Mouse (Mus musculus) neural tube, embryonic 10.5 days (tissue): ENCODE measurements around the gene Kcna10.

ENCODE experiments used
- DNase-seq: peaks from one replicate; pipeline ENCODE4 v3.0.0-alpha.2; 2017; ENCODE audit warnings: low spot score; ENCODE audit errors: extremely low spot score

The Kcna10 gene

DNA sequence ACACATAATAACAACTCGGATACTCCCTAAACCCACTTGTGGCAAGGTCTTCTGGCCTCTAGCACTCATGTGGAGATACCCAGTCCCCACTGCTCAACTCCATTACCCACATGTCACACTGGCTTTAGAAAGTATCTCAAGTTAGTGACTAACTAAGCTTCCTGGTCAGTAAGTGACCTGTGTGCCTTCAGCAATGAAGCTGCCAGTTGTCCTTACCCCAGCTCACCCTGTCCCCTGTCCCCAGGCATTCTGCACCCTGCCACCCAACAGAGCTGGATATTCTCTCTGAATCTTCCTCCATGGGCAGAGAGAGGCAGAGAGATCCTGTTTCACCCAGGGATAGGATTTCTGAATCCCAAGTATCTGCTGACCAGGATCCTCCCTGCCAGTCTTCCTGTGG lies at the start of gene Kcna10:
Gene Kcna10 (plus strand): TSS at position 301 of the 400 bp plus-strand sequence.
- no peak for DNase-seq

DNA sequence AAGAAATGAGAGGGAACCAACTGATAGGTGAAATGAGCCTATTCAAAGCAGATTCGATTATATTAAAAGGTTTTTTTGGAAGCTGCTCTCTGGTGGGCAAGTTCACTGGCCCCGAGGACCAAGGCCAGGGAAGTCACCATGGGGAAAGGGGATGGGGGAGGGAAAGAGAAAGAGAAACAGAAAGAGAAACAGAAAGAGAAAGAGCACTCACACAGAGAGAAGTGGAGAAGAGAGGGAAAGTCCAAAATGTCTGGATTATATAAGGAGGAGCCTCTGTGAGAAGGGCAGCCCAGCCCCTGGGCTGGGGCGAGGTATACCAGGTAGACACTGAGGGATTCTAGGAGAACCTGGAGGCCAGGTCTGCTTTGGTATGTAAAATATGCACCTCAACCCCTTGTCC lies 48.4 kb upstream of the Kcna10 start:
- no peak for DNase-seq

DNA sequence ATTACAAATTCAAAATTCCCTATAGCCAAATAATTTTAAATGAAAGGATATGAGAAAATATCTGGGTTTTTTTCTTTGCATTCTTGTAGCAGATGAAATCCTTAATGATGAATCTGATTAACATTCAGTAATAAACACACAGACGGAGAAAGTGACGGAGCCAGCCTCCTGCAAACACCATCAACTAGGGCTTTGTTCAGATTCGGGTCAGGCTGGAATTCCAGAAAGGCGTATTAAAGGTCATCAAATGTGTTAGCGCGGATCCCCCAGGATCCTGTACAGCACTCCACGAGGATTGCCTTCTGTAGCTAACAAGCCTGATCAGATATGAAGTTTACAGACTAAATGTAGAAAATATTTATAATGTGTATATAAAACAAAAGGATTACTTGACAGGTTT lies 35.7 kb upstream of the Kcna10 start:
- DNase-seq: no peak

DNA sequence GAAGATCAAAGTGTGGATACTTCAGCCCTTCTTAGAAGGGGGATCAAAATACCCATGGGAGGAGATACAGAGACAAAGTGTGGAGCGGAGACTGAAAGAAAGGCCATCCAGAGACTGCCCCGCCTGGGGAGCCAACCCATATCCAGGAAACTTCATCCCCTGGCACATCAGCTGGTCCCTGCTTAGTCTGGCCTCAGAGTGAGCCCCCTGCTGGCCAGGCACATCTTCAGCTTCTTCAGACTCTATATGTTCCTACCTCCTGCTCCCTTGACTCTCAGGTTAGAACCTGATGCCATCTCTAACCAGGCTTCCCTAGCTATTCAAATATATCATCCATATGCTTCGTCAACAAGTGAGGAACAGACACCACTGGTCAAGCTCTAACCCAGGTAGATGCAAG lies 33.9 kb upstream of the Kcna10 start:
- DNase-seq: peak; percentile 16

DNA sequence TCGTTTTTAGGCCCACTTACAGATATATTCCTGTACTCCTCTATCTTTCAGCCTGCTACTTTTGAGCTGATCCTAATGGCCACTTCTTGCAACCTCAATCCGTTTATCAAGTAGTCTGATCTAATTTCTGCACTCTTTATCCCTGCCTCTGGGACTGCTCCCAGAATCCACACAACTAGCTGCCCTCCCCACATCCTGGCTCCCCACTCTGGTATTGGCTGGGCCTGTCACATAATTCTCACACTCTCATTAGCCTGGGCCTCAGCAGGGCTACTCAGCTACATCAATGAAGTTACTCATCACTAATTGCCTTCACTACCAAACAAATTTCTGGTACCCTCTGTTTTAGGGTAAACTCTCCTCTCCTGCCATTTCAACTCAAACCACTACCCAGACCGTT lies 32.4 kb upstream of the Kcna10 start:
- no peak for DNase-seq

DNA sequence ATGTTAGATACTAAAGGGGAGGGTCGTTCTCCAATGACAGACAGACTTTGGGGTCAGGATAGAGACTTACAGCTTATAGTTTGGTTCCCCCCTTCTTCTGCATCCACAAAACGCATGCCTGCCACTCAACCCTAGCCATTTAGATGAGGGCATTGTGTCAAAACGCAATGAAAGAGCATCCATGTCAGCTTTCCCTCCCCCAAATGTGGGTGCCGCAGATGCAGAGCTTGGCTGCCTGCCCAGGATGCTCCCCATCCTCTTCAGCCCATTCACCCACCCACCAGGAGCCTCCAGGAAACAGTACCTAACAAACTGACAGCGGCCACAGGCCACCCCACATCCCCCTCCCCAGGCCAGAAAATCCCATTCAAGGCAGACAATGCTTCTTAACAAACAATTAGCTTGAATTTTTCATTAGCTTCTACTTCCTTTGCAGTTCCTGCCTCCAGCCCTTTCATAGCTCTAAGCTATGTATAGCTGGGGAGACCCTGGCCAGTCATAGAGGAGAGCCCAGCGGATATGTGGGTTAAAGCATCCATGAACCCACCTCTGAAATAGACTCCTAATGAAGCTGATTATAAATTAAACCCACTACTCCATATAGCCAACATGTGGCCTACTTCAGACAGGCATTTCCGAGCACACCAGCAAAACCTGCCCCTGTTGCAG lies 31.9 kb upstream of the Kcna10 start:
- no peak for DNase-seq

DNA sequence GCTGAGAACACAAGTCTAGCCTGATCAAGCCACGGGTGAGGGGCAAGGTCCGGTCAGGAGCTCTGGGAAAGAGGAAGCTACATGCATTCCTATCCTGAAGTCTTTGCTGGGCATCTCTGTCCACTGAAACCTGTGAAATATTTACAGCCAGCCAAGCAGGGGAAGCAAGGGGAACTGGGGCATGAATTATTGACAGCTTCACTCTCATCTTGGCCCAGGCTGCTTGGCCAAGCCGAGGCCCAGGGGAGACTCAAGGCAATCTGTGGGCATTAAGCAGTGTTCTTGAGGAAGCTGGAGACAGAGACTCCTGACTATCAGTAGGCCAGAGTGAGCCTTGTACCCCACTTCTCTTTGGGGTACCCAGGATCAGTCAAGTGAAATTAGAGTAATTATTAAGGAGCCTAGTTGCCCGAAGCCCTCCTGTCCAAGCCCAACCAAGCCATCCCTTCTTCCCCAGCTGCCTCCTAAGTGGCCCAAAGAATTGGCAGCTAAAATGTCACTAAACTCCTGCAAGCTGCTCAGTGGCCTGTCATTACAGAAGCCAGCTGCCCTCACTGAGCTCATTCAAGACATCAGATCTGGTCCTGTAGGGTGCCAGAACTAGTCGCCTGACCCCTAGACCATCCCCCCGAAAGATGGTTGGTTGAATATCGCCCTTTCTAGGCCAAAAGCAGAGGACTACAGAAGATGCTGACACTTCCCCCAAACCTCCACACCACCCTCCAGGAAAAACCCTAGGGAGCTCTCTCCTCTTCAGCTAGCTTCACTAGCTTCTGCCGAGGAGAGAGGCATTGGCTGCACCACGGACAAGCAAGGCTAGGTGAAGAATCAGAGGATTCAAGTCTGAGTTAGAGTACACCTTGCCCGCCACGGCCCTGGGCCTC lies 28.8 kb upstream of the Kcna10 start:
- DNase-seq: no peak

DNA sequence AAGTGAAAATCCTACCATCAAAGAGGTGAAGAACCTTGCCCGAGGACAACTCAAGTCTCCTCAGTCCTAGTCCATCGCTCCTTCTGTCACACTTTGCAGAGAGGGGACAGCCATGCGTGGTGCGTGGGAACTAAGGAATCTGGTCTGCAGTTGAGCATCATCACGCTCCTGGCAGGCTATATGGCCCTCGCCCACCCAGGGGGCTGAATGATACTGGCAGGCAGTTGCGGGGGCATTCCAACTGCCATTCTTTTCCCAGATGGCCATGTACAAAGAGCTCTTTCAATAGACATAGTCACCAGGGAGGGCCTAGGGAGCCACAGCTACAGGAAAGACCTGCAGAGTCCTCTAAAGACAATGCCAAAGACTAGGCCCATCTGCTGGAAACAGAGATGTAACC lies 24.0 kb upstream of the Kcna10 start:
- no peak for DNase-seq

DNA sequence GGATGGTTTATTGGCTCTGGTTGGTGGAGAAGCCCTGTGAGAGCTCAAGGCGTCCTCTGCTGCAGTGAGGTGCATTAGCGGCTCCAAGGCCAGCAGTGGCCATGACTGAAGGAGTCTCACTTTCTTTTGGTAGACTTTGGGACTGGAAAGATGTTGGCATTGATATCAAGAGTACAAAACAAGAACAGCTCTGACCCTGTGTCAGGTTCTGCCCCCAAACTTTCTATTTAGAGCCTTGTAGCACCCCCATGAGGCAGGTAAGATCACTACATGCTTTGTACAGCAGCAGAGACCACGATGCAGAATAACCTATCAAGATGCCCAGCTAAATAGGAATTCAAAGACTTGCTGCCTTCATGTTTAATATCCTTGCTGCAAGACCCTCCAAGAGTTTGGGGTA lies 23.4 kb upstream of the Kcna10 start:
- no peak for DNase-seq

DNA sequence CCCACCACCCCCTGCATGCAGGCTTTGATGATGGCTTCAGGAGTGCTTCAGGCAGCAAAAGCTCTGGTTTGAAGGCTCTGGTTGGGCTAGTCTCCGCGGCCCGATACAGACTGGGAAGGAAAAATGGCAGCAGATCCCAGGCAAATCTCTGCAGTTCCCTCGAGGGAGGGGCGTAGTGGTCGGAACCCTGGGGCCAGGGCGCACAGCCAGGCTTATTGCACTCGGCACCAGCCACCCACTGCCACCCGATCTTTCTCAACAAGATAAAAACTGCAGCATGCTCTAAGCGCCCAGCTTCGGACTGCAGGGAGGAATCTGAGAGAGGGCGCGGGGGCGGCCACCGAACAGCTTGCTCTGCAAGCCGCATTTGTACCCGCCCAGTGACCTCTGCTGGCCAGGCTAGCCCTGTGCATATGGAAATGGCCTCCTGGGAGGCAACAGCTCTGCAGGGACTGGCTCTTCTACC lies 23.0 kb upstream of the Kcna10 start:
- peak; percentile 54 for DNase-seq

DNA sequence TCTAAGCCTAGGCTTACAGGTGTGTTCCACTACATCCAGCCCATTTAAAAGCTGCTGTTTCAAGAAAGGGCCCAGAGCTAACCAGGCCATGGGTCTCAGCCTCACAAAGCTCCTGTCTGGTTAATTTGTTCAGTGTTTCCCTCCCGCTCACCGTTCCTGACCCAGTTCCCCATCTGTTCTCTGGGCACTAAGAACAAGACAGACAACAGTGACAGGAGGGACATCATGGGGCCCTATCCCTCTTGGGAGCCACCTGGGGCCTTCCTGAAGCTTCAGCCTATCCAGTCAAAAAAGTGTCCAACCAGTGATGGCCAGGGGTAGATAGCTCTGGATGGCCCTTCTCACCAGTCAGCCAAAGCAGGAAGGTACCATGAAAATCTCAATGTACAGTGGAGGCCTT lies 20.1 kb upstream of the Kcna10 start:
- no peak for DNase-seq

DNA sequence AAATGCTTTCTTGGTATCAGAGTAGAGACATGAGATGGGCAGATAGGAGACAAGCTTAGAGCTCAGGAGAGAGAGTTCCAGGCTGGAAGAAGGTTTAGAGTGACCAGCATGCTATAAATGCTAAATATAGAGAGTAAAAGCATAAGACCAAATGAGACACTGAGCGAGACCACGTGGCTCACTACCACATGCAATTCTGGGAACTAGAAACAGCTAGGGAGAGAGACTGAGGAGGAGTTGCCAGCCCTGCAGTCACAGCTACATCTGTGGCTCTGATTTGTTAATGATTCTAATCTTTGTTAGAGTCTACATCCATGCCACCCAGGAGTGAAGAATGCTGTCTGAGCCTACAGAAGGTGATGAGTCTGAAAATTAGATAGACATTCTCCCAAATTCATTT lies 13.3 kb upstream of the Kcna10 start:
- DNase-seq: no peak

DNA sequence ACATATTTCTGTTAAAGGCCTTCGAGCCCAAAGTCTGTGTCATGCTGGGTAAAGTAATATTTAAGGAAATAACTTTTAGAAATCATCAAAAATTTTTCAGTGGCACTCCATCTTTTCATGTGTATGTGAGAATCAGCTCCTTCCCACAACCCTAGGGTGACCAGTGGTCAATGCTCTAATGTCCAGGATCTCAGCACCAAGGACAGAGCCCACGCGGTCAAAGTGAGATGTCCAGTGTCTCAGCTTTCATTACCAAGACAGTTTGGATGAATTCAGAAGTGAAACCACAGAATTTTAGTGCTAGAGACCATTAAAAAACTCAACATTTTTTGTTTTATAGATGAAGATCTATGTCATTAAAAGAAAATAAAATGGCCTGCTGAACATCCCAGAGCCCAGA lies 10.9 kb upstream of the Kcna10 start:
- no peak for DNase-seq

DNA sequence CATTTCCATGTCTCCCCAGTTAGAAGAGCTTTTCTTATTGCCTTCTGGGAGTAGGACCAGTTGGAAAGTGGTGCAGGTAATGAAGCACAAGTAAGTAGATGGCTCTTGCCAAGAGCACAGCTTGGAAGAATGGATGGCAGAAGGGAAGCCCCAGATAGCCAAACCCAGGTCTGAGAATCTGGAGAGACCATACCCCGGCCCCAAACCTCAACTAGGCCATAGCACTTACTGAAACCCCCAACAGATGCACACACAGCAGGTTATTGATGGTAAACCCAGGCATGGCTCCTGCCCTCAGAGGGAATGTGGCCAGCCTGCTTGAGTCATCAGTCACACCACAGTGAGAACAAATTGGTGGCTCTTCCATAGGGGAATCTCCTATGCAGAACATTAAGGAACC lies 10.3 kb upstream of the Kcna10 start:
- no peak for DNase-seq

DNA sequence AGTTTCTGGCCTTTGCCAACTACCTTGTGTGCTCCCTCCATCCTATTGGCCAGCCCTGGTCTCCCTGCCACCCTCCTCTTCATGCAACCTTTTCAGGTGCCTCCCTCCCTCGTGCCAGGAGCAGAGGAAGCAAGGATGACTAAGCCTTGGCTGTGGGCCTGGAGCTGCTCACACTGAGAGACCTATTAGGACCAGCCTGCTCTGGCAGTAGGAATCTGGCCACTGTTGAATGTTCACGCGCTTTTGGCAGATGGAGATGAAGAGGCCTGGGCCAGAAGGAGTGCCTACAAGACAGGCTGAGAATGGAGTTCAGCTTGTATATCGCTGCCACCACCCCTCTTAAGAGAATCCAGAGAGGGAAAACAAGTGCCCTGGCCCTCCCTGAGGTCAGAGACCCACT lies 7.4 kb upstream of the Kcna10 start:
- DNase-seq: no peak

DNA sequence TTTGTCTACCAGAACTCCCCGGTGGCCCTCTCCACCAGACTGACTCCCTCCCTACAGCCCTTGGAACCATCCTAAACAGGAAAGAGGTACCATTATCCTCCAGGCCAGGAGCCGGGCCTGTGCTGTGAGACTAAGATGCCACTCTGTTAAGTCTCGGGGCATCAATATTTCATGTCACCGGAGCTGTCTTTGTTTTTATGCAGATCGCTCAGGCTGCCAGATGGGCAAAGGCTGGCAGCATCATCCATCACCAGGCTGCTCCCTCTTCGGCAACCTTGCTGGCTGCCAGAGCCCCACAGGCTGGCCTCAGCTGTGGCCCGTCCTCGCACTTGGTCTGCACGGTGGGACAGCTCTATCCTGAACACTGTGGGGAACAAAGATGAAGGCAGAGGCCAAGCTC lies 6.4 kb upstream of the Kcna10 start:
- peak; percentile 17 for DNase-seq

DNA sequence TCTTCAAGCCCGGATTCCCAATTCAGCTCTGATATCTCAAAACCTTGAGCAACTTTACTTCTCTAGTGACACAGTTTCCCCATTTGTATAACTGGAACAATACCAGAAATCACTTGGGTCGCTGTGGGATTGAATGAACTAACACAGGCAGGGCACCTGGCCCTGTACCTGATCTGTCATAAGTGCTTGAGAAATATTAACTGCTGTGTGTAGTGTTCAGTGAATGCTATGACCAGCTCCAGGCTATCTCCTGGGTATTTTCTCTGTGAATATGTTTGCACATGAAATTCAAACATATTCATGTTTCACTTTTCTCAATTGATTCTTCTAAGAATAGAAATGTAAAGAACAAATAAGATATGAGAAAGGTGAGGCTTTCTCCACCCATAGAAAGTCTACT lies 2.0 kb upstream of the Kcna10 start:
- DNase-seq: no peak

DNA sequence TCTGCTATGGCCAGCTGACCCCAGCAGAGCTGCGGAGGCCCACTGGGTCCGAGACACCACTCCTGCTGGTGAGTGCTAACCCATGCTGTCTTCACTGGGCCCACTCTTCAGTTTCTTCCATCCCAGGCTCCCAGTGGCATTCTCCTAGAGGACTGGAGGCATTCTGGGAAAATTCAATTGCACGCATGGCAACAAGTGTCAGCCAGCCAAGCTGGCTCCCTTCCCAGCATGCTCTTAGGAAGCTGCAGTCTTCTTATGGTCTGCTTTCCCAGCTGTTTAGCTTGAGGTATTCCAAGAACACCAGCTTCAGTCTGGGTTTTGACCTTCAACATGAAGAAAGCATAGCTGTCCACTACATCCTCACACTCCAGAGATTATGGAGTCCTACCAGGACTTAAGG lies 322 bp downstream of the Kcna10 start:
- DNase-seq: no peak

DNA sequence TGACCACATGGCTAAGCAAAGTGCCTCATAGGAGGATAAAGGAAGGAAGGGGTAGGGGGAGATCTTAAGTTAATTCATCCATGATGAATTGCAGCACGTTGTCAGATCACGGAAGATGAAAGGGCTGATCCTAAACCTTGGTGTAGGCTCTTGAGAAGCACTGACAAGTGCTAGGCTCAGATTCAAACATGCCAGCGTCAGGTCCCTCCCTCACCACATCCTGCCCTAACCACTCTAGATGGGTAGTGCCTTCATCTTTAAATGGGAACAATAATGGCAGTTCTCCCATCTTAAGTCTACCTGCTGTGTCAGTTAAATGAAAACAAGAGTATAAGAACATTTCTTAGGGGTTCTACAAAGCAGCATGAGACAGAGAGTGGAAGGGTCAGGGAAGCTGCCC lies 2.7 kb downstream of the Kcna10 start:
- DNase-seq: no peak

DNA sequence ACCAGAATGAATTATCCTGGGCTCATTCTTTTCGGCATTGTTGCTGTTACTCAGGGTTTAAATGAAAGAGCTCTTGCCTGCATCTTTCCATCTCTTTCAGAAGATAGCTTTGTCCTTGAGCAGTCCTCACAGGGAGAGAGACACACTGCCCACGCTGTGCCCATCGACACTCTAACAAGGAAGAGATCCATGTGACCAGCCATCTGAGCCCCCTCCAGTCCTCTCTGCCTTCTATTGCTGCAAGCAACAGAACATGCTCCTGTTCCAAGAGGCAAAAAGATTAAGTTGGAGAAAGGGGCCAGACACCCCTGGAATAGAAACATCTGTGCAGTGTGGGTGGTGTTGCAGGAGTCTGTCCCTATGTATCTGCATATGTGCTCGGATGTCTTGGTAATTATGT lies 4.2 kb downstream of the Kcna10 start:
- DNase-seq: no peak

DNA sequence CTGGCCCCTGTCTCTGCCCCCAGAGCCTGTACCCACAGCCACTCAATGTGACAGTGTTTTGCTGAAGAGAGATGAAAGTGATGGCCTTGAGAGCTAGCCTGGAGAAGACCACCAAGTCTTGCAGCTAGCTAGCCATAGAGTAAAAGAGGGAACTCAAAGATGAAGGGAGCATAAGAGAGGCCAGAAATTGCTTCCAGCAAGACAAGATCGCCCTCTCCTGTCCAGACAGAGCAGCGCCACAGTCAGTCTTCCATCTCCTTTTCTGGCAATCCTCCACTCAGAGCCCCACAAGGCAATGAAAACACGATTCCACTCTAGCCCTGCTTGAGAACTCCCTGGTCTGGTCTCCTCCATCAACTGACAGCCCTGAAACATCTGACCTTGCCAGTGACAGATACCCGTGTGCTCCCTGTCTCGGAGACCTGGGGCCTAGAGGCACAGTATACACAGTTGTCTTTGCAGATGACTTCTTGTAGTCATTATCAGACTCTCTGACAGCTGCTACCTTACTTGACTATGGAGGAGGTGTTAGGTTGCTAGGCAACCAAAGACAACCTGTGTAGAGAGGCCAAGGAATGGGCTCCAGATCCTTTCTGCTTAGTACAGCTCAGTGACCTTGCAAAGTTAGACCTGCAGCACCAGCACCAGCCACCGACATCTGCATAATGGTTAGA lies 5.5 kb downstream of the Kcna10 start:
- peak; percentile 32 for DNase-seq
